Mouse (Mus musculus) heart, adult 8-10 months (tissue): ENCODE measurements around the gene Idnk. TPM values are rescaled to one million over a fixed set of nuclear protein-coding genes. Genes with fewer than 3 reads are reported as not detected.

Experiments used
- DNase-seq: peaks from one replicate; pipeline ENCODE4 v3.0.0; 2022; ENCODE audit warnings: low spot score
- total RNA-seq, 4 experiments: library from RNA; stranded (reverse); gene quantifications; 2 replicates each; pipeline ENCODE4 v1.2.4; 2022

The Idnk gene
- total RNA-seq, 4 experiments from 2014 or later, result 21.2 to 26.2 (median 24.6) TPM

DNA sequence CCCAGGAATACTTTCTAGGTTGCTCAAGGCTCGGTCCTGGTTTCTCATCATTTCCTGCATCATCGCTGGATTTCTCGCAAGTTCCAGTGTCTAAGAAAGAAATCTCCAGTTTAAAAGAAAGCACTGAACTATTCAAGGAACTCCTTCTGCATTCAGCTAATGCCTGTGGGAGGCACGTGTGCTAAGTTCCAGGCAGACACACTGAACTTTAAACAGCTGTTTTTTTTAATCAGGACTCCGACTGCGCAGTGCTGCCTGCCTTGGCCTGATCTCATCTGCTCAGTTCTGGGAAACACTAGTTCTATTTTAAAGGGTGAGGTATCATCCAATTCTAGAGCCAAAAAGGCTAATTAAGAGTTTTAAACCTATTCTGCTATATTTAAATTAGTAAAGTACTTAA is 34.7 kb downstream of the Idnk start:
- DNase-seq, result no peak

DNA sequence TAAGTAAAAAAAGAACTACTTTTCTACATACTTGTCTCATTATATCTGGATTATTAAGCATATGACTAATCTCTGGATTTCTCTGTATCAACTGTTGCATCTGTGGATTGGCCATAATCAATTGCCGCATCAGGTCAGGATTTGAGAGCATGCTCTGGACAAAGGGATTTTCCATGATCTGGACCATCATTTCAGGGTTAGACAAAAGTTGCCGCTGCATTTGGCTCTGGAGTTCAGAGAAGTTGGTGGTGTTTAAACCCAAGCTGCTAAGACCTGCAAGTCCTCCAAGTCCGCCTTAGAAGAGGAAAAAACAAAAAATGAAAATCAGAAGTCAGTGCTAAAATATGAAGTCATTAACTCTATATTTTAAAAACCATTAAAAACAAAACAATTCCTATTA is 35.8 kb downstream of the Idnk start:
- no peak for DNase-seq

DNA sequence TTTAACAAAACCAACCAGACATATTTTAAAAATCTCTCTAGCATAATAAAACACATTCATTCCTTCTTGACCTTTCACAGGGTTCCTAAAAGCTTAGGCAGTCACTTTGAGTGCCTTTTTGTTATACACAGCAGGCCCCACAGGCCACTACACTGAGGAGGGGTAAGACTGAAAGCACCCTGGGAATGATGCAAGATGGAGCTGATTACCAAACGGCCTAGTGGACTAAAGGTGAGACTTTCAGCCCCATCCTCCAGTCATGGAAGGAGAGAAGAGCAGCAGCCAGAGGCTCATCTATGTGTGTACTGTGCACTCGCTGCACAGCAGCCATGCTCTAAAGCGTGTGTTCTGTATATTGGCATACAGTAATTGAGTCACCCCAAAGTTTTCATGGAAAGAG is 37.5 kb downstream of the Idnk start:
- no peak for DNase-seq

DNA sequence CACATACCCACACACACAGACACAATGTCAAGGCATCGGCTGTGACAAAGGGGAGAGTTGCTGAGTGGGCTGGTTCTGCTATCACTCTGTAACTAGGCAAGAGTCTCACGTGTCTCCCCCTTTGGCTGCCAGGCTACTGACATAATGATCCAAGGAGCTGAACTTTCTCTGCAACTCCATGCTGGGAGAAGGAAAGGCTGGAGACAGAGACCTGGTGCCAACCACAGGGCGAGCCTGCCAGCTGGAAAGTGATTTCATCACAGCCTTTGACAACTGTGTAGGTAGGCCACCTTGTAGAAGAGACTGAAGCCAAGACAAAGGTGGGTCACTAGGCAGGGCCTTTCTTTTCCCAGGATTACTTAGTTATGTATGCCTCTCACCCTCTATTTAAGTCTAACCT is 39.8 kb downstream of the Idnk start:
- no peak for DNase-seq

DNA sequence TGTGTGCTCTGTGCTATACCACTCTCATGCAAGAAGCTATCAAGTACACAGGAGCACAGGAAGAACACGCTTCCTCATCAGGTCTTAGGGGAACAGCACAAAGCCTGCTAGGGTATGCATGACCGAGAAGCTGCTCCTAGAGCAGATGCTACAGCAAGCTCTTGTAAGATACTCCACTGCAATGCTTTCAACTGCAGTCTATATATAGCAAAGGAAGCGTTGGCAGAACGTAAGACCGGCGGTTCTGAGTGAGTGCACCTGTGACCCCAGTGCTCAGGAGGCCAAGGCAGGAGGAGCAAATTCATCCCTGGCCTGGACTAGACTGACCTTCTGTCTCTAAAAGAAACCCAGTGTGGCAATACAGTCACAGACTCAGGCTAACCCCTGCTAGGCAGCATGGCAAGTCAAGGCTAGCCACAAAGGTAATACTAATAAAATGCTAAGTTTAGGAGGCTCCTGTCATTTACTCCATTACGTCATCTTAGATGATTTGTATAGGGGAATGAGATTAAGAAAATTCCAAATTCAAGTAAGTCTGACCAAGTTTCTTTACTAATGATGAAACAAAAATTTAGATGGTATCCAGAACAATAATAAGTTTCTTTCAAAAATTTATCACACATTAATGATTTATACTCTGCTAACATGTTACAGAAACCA is 40.7 kb downstream of the Idnk start:
- DNase-seq, result no peak

DNA sequence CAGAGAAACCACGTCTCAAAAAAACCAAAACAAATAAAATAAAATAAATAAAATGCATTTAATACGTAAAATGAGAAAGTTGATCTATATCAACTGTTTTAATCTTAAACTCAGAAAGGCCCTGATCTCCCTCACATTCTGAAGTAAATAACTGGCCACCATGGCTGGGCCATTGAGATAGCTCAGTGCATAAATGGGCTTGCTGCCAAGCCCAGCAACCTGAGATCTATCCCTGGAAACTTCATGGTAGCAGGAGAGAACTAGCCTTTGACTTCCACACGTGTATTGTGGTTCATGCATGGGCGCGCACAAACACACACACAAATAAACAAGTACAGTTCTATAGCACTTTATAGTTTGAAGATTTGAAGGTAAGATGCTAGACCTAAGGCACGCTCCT is 43.9 kb downstream of the Idnk start:
- DNase-seq, result no peak

DNA sequence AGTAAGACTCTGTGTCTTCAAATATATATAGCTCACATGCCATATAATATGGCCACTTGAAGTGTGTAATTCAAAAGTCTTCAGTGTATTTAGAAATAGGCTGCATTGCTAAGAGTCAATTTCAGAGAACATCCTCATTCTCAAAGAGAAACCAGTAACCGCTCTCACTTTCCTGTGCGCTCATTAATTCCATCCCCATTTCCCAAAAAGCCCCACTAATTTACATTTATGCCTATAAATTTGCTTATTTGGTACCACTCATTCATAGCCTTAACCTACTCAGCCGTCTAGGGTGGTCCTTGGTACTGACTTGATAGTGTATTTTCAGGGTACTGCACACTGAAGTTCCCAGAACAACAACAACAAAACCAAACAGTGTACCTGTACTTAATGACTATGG is 44.5 kb downstream of the Idnk start:
- DNase-seq, result no peak

DNA sequence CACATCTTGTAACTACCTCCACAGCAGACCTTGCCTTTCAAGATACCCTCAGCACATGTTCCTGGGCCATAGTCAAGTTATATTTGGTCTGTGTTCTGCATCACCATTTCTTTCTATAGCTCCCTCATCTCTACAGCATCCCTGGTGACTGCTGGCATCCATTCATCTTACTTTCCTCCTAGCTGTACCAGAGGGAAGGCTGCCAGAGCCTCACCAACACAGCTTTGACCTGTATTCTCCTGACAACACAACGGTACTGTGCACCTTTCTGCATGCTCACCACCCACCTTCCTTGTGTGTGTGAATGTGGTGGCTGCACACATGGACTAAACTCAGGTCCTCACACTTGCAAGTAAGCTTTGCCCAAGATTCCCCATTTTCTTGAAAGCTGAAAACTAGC is 45.5 kb downstream of the Idnk start:
- DNase-seq, result no peak

DNA sequence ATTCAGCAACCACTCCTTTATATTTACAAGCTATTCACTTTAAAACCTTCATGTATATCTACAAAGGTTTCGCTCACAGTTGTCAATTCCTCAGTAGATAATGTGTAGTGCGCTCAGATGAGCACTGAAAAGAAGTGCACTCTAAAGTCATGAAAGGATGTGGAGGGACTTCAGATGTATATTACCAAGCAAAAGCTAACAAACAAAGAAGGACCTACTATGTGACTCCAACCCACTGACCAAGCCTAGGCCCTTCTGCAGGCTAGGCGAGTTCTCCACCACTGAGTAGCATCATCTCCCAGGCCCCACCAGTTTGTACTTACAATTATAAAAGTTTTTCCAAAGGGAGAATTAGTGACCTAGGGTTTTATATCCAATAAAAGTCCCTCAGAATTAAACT is 46.8 kb downstream of the Idnk start:
- DNase-seq, result no peak

DNA sequence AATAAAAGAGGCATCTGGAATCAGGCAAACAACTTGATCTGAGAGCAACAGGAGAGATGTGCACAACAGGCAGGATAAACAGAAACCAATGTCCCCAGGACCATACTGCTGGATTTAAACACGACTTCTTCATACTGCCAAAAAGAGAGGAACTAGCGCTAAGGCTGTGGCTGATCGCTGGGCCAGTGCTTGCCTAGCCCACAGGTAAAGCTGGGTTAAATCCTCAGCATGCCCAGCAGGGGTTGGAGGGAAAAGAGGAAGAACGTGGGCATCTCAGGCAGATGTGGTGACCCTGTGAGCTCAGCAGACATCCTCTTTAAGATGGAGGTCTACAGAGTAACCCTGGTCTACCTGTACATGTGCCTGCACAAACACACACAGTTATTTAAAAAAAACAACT is 47.5 kb downstream of the Idnk start:
- no peak for DNase-seq

DNA sequence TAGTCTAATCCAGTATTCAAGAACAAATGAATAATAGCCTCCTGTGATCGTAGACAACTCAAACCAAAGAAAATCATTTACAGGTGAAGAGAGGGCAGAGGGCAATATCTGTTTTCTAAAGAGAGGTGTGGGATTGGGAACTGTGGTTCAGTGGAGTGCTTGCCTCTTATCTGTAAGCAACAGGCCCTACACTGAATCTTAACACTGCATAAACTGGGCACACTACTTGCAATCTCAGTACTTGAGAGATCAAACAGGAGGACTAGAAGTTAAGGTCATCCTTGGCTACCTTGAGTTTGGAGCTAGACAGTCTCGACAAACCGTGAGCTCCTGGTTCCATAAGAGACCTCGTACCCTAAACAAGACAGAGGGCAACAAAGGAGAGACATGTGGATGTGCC is 48.6 kb downstream of the Idnk start:
- DNase-seq, result no peak

DNA sequence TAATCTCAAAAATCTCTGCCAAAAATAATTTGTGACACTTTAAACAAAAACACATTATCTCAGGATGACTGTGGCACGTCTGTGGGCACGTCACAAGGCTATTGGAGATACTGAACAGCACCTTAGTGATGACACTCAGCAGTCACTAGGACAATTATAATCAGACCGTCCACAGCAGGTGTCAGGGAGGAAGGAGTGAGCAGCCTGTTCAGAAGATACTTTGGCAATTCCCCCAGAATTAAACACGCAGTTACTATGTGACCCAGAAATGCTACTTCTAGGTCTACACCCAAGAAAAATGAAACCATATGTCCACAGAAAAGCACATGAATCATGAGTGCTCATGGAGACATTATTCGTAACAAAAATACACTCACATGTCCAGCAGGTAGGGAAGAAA is 53.0 kb downstream of the Idnk start:
- DNase-seq, result no peak

DNA sequence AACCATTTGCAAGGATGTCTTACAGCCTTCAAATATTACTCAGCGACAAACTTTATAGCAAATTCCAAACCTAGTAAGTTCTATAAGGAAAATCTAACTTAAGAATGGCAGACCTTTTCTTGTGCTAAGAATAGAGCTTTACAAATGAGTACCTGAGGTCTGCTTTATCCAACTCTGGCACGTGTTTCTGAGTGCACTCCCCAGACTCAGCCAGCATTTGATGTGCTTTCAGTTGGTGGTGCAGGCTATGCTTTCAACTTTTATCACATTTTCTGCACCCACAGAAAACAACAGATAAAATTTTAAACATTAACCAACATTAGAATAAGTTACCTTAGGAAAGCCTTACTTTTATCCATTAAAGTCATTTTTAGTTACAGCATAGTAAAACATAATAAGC is 55.1 kb downstream of the Idnk start:
- DNase-seq, result no peak

DNA sequence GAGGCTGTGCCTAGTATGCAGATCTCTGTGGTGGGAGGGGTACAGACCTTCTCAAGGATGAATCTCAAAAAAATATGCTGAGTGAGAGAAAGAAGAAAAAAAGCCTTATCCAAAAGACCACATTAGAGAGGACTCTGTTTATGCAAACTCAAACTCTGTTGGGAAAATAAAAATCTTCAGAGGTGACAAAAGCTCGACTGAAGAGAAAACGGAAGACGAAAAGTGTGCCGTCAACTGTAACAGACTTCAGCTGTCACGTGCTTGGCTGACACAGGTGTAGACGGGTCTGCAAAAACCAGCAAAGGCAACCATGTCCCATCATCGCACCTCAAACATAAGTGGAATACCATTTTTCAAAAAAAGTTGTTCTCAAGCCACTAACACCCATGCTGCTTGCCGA is 56.4 kb downstream of the Idnk start:
- no peak for DNase-seq

Other genes starting within 250 kb of the Idnk start
- under 1 TPM in 3 of 4 experiments, not detected in 1; 0.25 to 0.53 (median 0.27) TPM for gene Spock1, start 249.3 kb upstream of the Idnk start, total RNA-seq
- 1 to 10 TPM; 2.0 to 3.1 (median 2.4) TPM for gene Klhl3, start 44.1 kb upstream of the Idnk start, total RNA-seq
- gene Hnrnpa0, start 29.1 kb upstream of the Idnk start, total RNA-seq, result 10 to 100 TPM; 55.0 to 65.7 (median 60.4) TPM
- 10 to 100 TPM; 46.8 to 51.6 (median 48.3) TPM for gene Ubqln1, start 58.0 kb downstream of the Idnk start, total RNA-seq
- gene Gkap1, start 118.0 kb downstream of the Idnk start, total RNA-seq, result 10 to 100 TPM; 18.4 to 28.5 (median 22.0) TPM
- gene Kif27, start 201.5 kb downstream of the Idnk start, total RNA-seq, result under 1 TPM in 3 of 4 experiments, not detected in 1; 0.09 to 0.11 (median 0.11) TPM
- gene 2210016F16Rik, start 227.6 kb downstream of the Idnk start, total RNA-seq, result 10 to 100 TPM; 16.5 to 18.1 (median 17.0) TPM
- gene Rmi1, start 244.6 kb downstream of the Idnk start, total RNA-seq, result 10 to 100 TPM in 1 of 4 experiments, 1 to 10 TPM in 3; 9.0 to 10.5 (median 9.7) TPM
- gene Hnrnpk, start 245.7 kb downstream of the Idnk start, total RNA-seq, result 100 to 1,000 TPM; 405 to 444 (median 422) TPM